Mouse (Mus musculus) layer of hippocampus, adult 6 months (tissue): ENCODE data around the gene Vmn1r198. TPM values are rescaled to one million over a fixed set of nuclear protein-coding genes. Genes with fewer than 3 reads are reported as not detected.

Experiments used
- long read RNA-seq, 2 experiments: library from polyadenylated mRNA; unstranded; transcript quantifications; one replicate each; pipeline ENCODE4 v2.0.0; 2019 to 2020
- polyA plus RNA-seq: library from polyadenylated mRNA; unstranded; fragments of <200 nt; fragmentation: Nextera tagmentation; gene quantifications from 2 replicates; pipeline ENCODE4 v1.2.3, GENCODE M21; 2021

Vmn1r198 gene
- polyA plus RNA-seq: not detected in 2 replicates
- long read RNA-seq, experiment 1: 0 reads
- long read RNA-seq, experiment 2: 0 reads

DNA sequence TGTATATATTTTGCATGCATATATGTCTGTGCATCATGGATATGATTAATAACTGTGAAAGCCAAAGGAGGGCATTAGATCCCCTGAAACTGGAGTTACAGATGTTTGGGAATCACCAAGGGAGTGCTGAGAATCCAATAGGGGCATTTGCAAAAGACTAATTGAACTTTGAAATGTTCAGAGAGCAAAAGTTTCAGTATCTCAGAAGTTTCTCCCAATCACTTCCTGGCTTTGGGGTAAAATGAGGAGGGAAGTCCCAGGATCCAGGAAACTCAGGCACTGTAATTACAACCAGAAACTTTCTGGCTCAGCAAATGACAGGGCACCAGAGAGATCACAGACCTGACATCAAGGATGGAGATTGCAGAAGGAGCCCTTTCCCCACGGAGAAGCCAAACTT lies at the start of gene Vmn1r198:
Gene Vmn1r198, plus strand, starts transcription at position 301 of the 400 bp plus-strand sequence.

DNA sequence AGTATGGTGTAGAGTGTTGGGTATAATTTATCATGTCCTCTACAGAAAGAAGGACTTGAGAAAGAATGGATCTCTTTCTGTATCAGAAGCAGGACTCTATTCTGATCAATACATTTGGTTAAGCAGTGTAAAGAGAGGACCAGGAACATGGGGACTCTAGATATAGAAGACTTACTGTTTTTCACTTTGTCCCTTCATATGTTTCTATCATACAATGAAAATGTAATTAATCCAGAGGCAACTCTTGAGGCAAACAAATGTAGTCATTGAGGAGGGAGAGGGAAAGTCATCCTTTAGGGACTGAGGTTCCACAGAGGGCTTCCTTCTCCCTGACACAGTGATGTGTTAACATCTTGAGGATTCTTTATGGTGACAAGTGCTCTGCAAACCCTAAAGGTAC lies 25.9 kb upstream of the Vmn1r198 start, which contains the start of gene Vmn1r197:
Gene Vmn1r197, plus strand, starts transcription at position 301 of the 400 bp plus-strand sequence.

DNA sequence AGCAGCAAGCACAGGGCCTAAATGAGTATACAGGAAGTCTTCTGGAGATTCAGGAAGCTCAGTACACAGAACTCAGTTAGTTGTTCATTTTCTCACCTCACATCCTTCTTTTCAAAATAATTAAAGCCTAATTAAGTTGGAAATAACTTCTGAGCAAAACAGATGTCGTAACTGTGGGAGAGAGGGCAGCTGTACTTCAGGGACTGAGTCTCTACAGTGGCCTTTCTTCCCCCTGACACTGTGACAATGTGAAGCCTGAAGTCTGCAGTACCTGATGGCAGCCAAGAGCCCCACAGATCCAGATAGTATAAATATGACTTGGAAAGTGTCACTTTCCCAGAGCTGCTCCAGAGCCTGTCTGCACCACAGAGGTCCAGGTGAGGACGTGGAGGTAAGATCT lies 29.4 kb downstream of the Vmn1r198 start, which contains the start of gene Vmn1r199:
Gene Vmn1r199, plus strand, starts transcription at position 301 of the 400 bp plus-strand sequence.

DNA sequence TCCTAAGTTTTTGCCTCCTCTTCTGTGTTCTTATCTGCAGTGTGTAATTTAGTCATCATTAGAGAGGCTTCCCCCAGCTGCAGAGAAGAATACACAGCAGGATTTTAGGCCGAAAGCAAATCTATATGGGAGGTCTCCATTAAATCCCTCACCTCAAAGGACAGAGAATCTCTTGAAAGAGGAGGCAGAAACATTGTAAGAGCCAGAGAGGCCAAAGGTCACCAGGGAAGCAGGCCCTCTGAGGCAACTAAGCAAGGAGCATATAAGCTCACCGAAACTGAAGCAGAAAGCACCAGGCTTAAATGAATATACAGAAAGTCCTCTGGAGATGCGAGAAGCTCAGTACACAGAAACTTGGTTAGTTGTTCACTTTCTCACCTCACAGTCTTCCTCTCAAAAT lies 39.9 kb downstream of the Vmn1r198 start, which contains the start of gene Vmn1r200:
Gene Vmn1r200, plus strand, starts transcription at position 301 of the 400 bp plus-strand sequence.

Other genes starting within 250 kb of the Vmn1r198 start
- gene Vmn1r189, start 244.5 kb upstream of the Vmn1r198 start, polyA plus RNA-seq: not detected in 2 replicates
- gene Vmn1r191, start 166.4 kb upstream of the Vmn1r198 start, polyA plus RNA-seq: not detected in 2 replicates
- gene Vmn1r192, start 159.2 kb upstream of the Vmn1r198 start, polyA plus RNA-seq: not detected in 2 replicates
- not detected in 2 replicates for gene Vmn1r193, start 127.2 kb upstream of the Vmn1r198 start, polyA plus RNA-seq
- gene Vmn1r194, start 106.1 kb upstream of the Vmn1r198 start, polyA plus RNA-seq: not detected in 2 replicates
- gene Vmn1r195, start 79.8 kb upstream of the Vmn1r198 start, polyA plus RNA-seq: not detected in 2 replicates
- gene Vmn1r196, start 60.4 kb upstream of the Vmn1r198 start, polyA plus RNA-seq: not detected in 2 replicates
- gene Vmn1r197, start 25.8 kb upstream of the Vmn1r198 start, polyA plus RNA-seq: not detected in 2 replicates
- not detected in 2 replicates for gene Vmn1r199, start 29.5 kb downstream of the Vmn1r198 start, polyA plus RNA-seq
- gene Vmn1r200, start 40.0 kb downstream of the Vmn1r198 start, polyA plus RNA-seq: not detected in 2 replicates
- not detected in 2 replicates for gene Vmn1r201, start 121.6 kb downstream of the Vmn1r198 start, polyA plus RNA-seq
- not detected in 2 replicates for gene Vmn1r202, start 155.0 kb downstream of the Vmn1r198 start, polyA plus RNA-seq
- not detected in 2 replicates for gene Vmn1r203, start 167.8 kb downstream of the Vmn1r198 start, polyA plus RNA-seq
- gene Vmn1r204, start 202.8 kb downstream of the Vmn1r198 start, polyA plus RNA-seq: not detected in 2 replicates
- not detected in 2 replicates for gene Vmn1r205, start 242.6 kb downstream of the Vmn1r198 start, polyA plus RNA-seq